Mouse (Mus musculus) cerebellum, adult 2 months (tissue): ENCODE measurements around the gene Cabp4.

Source experiments
- CTCF ChIP-seq: fragments of 200-500 bp; IDR thresholded peaks from 2 replicates; pipeline ENCODE4 v1.5.1; 2011; ENCODE audit warnings: low read depth, mild to moderate bottlenecking, control low read depth, low read length, moderate library complexity, borderline replicate concordance; ENCODE audit not compliant: insufficient read depth
- POLR2A ChIP-seq: fragments of 200-500 bp; IDR thresholded peaks from 2 replicates; pipeline ENCODE4 v1.6.1; 2011; ENCODE audit warnings: low read length, control low read depth, borderline replicate concordance; ENCODE audit not compliant: insufficient read depth

GRCm38 (mm10) chr19:4149283-4149682 is 5.5 kb upstream of the Cabp4 start:
- TF ChIP-seq POLR2A: no peak
- TF ChIP-seq CTCF: no peak
